Comparison of ENCODE assay signal across 23 mouse cellular contexts in the genomic region with DNA sequence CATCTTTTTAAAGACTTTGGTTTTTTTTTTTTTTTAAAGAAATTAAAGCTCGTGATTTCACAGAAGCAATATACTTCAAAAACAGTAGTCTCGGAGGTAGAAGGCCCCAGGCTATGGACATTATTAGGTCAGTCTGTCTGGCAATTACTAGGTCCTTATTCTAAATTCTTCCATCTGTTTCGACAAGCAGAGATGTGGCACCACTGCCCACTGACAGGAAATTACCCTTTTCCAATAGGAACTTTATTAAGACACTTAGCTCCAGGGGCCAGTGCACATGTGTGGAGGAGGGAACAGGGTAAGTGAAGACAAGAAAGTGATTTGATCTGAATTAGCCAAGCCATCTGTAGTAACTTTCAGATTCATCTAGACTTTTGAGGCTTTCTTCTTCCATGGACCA. TPM values are rescaled to one million over a fixed set of nuclear protein-coding genes. Genes with fewer than 3 reads are reported as not detected.
"Had no signal": no experiment of that assay in that cellular context is flagged by ENCODE, and none has a peak within 500 bp of the region (broad histone marks: within the 10 kb centered on the region; RNA-seq: fewer than 3 reads in every experiment).

No protein-coding gene starts in this region.

- DNase-seq: kidney, adult 11 months; kidney, adult 8-10 months; kidney, postnatal 10 days; kidney, postnatal 36 days; layer of hippocampus, adult 9-11 months; lung, embryonic 14.5 days; lung, postnatal 36 days; retina, postnatal 1 day; right cerebral cortex, postnatal 25 days; spleen, adult 18-20 months; thymus, postnatal 25 days had no signal

- H3K4me3 ChIP-seq: intestine, embryonic 15.5 days; kidney, embryonic 15.5 days; limb, embryonic 12.5 days; limb, embryonic 15.5 days; megakaryocyte, embryonic 14.5 days; midbrain, embryonic 10.5 days; midbrain, embryonic 13.5 days; myocyte; neural tube, embryonic 13.5 days; stomach, embryonic 15.5 days had no signal

- H3K4me2 ChIP-seq: intestine, embryonic 15.5 days; kidney, embryonic 15.5 days; limb, embryonic 12.5 days; limb, embryonic 15.5 days; lung, embryonic 14.5 days; midbrain, embryonic 13.5 days; neural tube, embryonic 13.5 days; stomach, embryonic 15.5 days had no signal

- H3K27me3 ChIP-seq: intestine, embryonic 15.5 days; kidney, embryonic 15.5 days; limb, embryonic 12.5 days; limb, embryonic 15.5 days; megakaryocyte, embryonic 14.5 days; midbrain, embryonic 13.5 days; neural tube, embryonic 13.5 days; stomach, embryonic 15.5 days had no signal

- H3K9me3 ChIP-seq: intestine, embryonic 15.5 days; kidney, embryonic 15.5 days; limb, embryonic 12.5 days; limb, embryonic 15.5 days; megakaryocyte, embryonic 14.5 days; midbrain, embryonic 10.5 days; midbrain, embryonic 13.5 days; neural tube, embryonic 13.5 days; stomach, embryonic 15.5 days had no signal

- H3K9ac ChIP-seq: intestine, embryonic 15.5 days; kidney, embryonic 15.5 days; limb, embryonic 12.5 days; limb, embryonic 15.5 days; lung, embryonic 14.5 days; midbrain, embryonic 13.5 days; neural tube, embryonic 13.5 days; stomach, embryonic 15.5 days had no signal

- H3K27ac ChIP-seq: kidney, embryonic 15.5 days; limb, embryonic 12.5 days; limb, embryonic 15.5 days; midbrain, embryonic 10.5 days; midbrain, embryonic 13.5 days; neural tube, embryonic 13.5 days; stomach, embryonic 15.5 days had no signal

- ATAC-seq: intestine, embryonic 15.5 days; lung, postnatal 0 days; midbrain, embryonic 13.5 days; midbrain, embryonic 16.5 days had no signal

RNA-seq across cellular contexts. Expression of a gene that starts 36.6 kb away (rescaled TPM):
- polyA plus RNA-seq: myocyte had no signal
